Mouse (Mus musculus) T-helper 17 cell (primary cell): ENCODE data around the gene Slc6a8.

Source experiments
- in situ Hi-C, 2 experiments: fragments of 300-600 bp; cut with MboI, MseI; formaldehyde crosslinking; loops; 1 replicate in 1 of 2; 2 replicates in 1 of 2; pipeline ENCODE4 v1.15.1; 2025; ENCODE audit warnings: high pct_unique_total_duplicates in 2 of 2

Gene Slc6a8

GRCm38 (mm10) chrX:73676668-73677067 lies 3.7 kb downstream of the Slc6a8 start:
- in situ Hi-C loops, result no loop called here

DNA sequence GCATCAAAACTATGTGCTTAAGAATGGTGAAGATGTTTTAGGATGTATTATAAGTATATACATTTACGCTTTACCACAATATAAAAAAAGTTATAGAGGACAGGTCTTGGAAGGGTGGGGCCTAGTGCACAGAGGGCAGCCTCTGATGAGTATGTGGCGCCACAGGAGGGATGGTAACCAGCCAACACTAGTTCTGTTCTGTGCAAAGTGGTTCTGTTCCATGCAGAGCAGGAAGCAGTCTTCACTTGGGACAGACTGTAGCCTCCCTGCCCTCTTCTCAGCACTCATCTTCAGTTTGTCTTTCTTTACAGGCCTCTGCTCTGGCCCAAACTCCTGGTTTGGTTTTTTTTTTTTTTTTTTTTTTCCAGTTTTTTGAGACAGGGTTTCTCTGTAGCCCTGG lies 11.2 kb downstream of the Slc6a8 start:
- in situ Hi-C loops, result no loop called here

- in situ Hi-C loops, result no loop called here
These were observed 12.0 kb downstream of the Slc6a8 start for GRCm38 (mm10) chrX:73684978-73685377.

DNA sequence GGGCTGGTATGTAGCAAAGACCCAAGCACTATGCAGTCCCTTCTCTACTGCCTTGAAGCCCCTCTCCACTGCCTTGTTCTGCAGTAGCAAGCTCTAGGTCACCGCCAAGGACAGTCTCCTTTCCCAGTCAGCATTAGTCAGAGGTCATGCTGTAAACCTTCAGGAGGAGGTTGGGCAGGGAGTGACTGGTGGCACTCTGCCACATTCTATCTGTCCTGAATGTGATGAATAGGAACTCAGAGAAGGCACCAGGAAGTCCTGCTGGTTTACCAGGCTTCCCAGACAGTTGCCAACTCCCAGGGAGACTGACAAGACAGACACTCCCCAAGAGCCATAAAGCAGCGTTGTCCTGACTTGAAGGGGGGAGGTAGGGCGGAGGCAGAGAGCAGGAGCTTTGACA lies 12.7 kb downstream of the Slc6a8 start:
- in situ Hi-C loops, result no loop called here

- in situ Hi-C loops, result loop anchor here in 1 of 2 experiments (10.0 kb wide), 1 partner anchor 1434 kb away; no protein-coding TSS in a partner anchor
These were observed 18.1 kb downstream of the Slc6a8 start for GRCm38 (mm10) chrX:73690917-73691629.

DNA sequence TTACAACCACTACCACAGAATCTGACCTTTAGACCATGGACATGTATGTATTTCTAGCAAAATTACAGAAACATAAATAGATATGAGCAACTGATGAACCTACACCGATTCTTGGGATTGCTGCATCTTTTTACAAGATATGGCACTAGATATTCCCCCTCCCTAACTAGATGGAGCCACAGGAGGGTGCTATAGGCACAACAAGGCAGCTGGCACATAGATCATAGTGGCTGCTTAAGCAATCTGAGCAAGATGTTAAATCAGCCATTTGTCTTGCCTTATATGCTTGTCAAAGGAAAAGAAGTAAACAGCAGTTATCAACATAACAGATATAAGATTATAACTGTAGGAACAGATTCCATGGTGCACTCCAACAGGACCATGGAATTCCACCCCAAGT lies 27.5 kb downstream of the Slc6a8 start:
- in situ Hi-C loops, result no loop called here

- in situ Hi-C loops, result no loop called here
These were observed 42.6 kb downstream of the Slc6a8 start for GRCm38 (mm10) chrX:73715476-73716108.

GRCm38 (mm10) chrX:73716109-73716661 lies 43.2 kb downstream of the Slc6a8 start, which contains the start of the genes Bcap31 and Abcd1:
Gene Bcap31 (minus strand): TSS chrX:73716175.
Gene Abcd1 (plus strand): TSS chrX:73716597.
- in situ Hi-C loops, result no loop called here

- in situ Hi-C loops, result no loop called here
These were observed 44.0 kb downstream of the Slc6a8 start for GRCm38 (mm10) chrX:73716709-73717545.

DNA sequence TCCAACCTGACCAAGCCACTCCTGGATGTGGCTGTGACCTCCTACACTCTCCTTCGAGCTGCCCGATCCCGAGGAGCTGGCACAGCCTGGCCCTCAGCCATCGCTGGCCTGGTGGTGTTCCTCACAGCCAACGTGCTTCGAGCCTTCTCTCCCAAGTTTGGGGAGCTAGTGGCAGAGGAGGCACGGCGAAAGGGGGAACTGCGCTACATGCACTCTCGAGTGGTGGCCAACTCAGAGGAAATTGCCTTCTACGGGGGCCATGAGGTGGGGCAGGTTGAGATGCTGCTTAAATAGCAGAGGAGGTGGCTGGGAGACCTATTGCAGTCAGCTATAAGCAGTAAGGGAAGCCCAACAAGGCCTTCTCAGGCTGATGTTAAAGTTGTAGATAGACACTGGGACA lies 44.7 kb downstream of the Slc6a8 start:
- in situ Hi-C loops, result no loop called here

DNA sequence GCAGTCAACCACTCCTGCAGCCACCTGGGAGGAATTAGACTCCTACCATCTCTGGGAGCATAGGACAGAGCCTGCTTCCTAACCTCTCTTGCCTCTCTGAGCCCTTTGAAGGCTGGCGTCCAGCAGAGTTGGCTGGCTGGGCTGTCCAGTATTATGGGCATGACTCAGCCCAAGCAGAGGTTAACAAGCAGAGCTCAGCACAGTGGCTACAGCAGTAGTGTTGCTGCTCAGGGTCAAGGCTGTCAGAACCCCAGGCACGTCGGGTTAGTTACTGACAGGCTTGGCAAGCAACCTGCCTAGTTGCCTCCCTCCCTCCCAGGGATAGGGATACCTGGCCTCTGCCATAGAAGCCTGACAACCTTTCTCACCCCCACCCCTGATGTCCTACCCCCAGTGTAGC lies 45.3 kb downstream of the Slc6a8 start:
- in situ Hi-C loops, result no loop called here

DNA sequence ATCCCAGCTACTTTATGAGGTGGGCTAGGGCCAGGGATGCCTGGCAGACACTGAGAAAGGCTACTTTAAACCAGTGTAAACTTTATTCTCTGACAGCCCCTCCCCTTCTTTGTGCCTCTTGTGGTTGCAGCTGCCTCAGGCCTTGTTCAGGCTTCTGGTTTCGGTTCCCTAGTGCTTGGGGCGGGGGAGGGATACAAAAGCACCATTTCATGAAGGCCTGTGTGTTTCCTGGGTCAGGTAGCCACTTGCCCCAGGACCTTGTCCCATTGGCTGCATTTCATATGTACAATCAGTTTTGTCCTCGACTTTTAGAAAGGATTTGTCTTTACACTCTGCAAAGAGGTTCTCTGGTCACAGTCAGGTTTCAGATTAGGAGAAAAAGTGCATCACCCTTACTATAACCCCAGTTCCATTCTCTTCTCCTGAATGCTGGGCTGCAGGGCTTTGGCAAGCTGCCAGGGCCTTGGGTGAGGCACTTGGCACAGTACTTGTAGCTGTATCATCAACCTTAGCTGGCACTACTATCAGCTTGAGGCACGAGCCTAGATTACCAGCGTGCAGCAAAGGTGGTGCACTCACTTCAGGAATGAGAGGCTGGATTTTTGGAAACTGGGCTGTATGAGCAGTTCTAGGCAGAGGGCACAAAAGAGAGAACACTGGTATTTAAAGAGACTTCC lies 45.9 kb downstream of the Slc6a8 start:
- in situ Hi-C loops, result no loop called here

DNA sequence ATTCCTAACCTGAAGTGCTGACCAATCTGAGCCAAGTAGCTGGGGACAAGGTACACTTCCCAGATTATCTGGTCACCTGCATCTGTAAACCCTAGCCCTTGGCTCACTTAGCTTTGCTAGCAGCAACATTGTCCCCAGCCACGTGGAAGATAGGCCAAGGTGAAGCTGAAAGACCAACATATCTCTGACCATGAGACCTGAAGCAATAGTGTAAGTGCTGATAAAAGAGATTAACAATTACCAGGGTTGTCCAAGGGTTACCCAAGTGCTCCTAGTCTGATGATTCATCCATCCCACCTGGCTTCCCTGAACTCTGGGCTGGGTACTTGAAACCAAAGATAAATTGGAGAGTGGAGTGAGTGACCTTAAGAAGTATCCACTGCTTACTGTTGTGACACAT lies 58.0 kb downstream of the Slc6a8 start:
- in situ Hi-C loops, result no loop called here
